Mouse (Mus musculus): ENCODE results near the gene Tarbp2. TPM values are rescaled to one million over a fixed set of nuclear protein-coding genes. Genes with fewer than 3 reads are reported as not detected.

The Tarbp2 gene
- total and polyA plus RNA-seq, 3 experiments, result 62.2 to 105 (median 75.6) TPM

- no peak for TF ChIP-seq GABPA (IDR thresholded peaks at IDR 0.05; ENCODE audit: insufficient replicate concordance, low read depth, low read length)
- no peak for TF ChIP-seq UBTF (IDR thresholded peaks at IDR 0.05; ENCODE audit: low read depth, low read length)
- TF ChIP-seq HCFC1 (IDR thresholded peaks at IDR 0.05; ENCODE audit: low read depth, low read length), result no peak
- no peak for TF ChIP-seq CHD2 (IDR thresholded peaks at IDR 0.05; ENCODE audit: low read length)
- TF ChIP-seq MEF2A (IDR thresholded peaks at IDR 0.05; ENCODE audit: borderline replicate concordance, low read depth, low read length), result no peak
- no peak for TF ChIP-seq MAZ (IDR thresholded peaks at IDR 0.05; ENCODE audit: low read depth, low read length)
- no peak for TF ChIP-seq MXI1 (IDR thresholded peaks at IDR 0.05; ENCODE audit: low read depth, low read length)
- TF ChIP-seq POLR2A (IDR thresholded peaks at IDR 0.05; ENCODE audit: low read depth, low read length), result no peak
- no peak for TF ChIP-seq CTCF (conservative IDR thresholded peaks at IDR 0.05 in 1 of 2, IDR thresholded peaks at IDR 0.05 in 1 of 2; ENCODE audit: low read depth in 2 of 2, low read length in 2 of 2)
- no peak for TF ChIP-seq ZMIZ1 (IDR thresholded peaks at IDR 0.05; ENCODE audit: low read depth, low read length)
- no peak for TF ChIP-seq POLR2AphosphoS2 (IDR thresholded peaks at IDR 0.05; ENCODE audit: low read depth, low read length)
- no peak for TF ChIP-seq ELF1 (IDR thresholded peaks at IDR 0.05; ENCODE audit: low read depth, low read length)
- no peak for TF ChIP-seq SMC3 (IDR thresholded peaks at IDR 0.05; ENCODE audit: low read depth, low read length)
- Histone ChIP-seq H3K36me3 (replicated peaks in 1 of 2; ENCODE audit: control insufficient read depth in 1 of 2, insufficient read depth in 1 of 2, low read length in 1 of 2) (peaks cover 12 to 44% of the 10 kb centered on the region in 2 experiments), H3K9me3 (replicated peaks; ENCODE audit: low read length) (no peaks in the 10 kb centered on the region), H3K79me2 (replicated peaks; ENCODE audit: control insufficient read depth, extremely low read depth, insufficient read depth, poor library complexity, severe bottlenecking) (no peaks in the 10 kb centered on the region), H3K4me1 (ENCODE audit: control insufficient read depth in 1 of 2, insufficient read depth in 2 of 2) (no peaks in the 10 kb centered on the region), H3K9ac (ENCODE audit: insufficient read depth, low read depth) (no peak overlapping the region), H3K27me3 (replicated peaks) (no peaks in the 10 kb centered on the region), H3K4me2 (ENCODE audit: insufficient read depth, low read depth, poor library complexity, severe bottlenecking) (no peak overlapping the region), H3K4me3 (replicated peaks in 1 of 3; ENCODE audit: low read depth in 2 of 3, low read length in 2 of 3, poor library complexity in 1 of 3) (no peak overlapping the region), H3K27ac (ENCODE audit: insufficient read depth, low read depth) (no peak overlapping the region)
- in situ Hi-C loops (cut with MboI; ENCODE audit: low pct_ligation_motif_present, low pct_unique_long_range_greater_than_20kb, low sequenced_read_pairs) (no loop called here), dilution Hi-C loops (cut with MboI; ENCODE audit: extremely low pct_ligation_motif_present, extremely low pct_unique_long_range_greater_than_20kb, low sequenced_read_pairs) (no loop called here)
- DNase-seq (ENCODE audit: extremely low read depth), result no peak
These were observed 44.5 kb downstream of the Tarbp2 start for GRCm38 (mm10) chr15:102562491-102562890.

- H3K4me1 ChIP-seq (ENCODE audit: control insufficient read depth in 1 of 2, insufficient read depth in 2 of 2), result no peaks in the 10 kb centered on the region
- H3K9me3 ChIP-seq (replicated peaks; ENCODE audit: low read length), result no peaks in the 10 kb centered on the region
- H3K4me3 ChIP-seq (replicated peaks in 1 of 3; ENCODE audit: low read depth in 2 of 3, low read length in 2 of 3, poor library complexity in 1 of 3), result no peak overlapping the region
- H3K27me3 ChIP-seq (replicated peaks), result no peaks in the 10 kb centered on the region
- no peak for DNase-seq (ENCODE audit: extremely low read depth)
- in situ Hi-C loops (cut with MboI; ENCODE audit: low pct_ligation_motif_present, low pct_unique_long_range_greater_than_20kb, low sequenced_read_pairs) (no loop called here), dilution Hi-C loops (cut with MboI; ENCODE audit: extremely low pct_ligation_motif_present, extremely low pct_unique_long_range_greater_than_20kb, low sequenced_read_pairs) (no loop called here)
- no peak for TF ChIP-seq HCFC1 (IDR thresholded peaks at IDR 0.05; ENCODE audit: low read depth, low read length)
- no peak for TF ChIP-seq NRF1 (IDR thresholded peaks at IDR 0.05; ENCODE audit: low read depth, low read length)
- TF ChIP-seq SMC3 (IDR thresholded peaks at IDR 0.05; ENCODE audit: low read depth, low read length), result no peak
- TF ChIP-seq ELF1 (IDR thresholded peaks at IDR 0.05; ENCODE audit: low read depth, low read length), result no peak
- no peak for TF ChIP-seq ZKSCAN1 (IDR thresholded peaks at IDR 0.05; ENCODE audit: borderline replicate concordance, low read depth, low read length)
- no peak for TF ChIP-seq TCF12 (IDR thresholded peaks at IDR 0.05; ENCODE audit: low read depth, low read length)
- no peak for TF ChIP-seq MAFK (IDR thresholded peaks at IDR 0.05; ENCODE audit: insufficient replicate concordance, low read length)
- no peak for TF ChIP-seq MEF2A (IDR thresholded peaks at IDR 0.05; ENCODE audit: borderline replicate concordance, low read depth, low read length)
- no peak for TF ChIP-seq E2F4 (IDR thresholded peaks at IDR 0.05; ENCODE audit: insufficient replicate concordance, low read depth, low read length)
- no peak for TF ChIP-seq JUND (conservative IDR thresholded peaks at IDR 0.05; ENCODE audit: low read depth, low read length)
- TF ChIP-seq ZC3H11A (IDR thresholded peaks at IDR 0.05; ENCODE audit: low read depth, low read length), result no peak
- TF ChIP-seq GABPA (IDR thresholded peaks at IDR 0.05; ENCODE audit: insufficient replicate concordance, low read depth, low read length), result no peak
- TF ChIP-seq MAX (IDR thresholded peaks at IDR 0.05; ENCODE audit: low read length), result no peak
- TF ChIP-seq POLR2A (IDR thresholded peaks at IDR 0.05; ENCODE audit: low read depth, low read length), result no peak
- no peaks in the 10 kb centered on the region for H3K79me2 ChIP-seq (replicated peaks; ENCODE audit: control insufficient read depth, extremely low read depth, insufficient read depth, poor library complexity, severe bottlenecking)
- H3K4me2 ChIP-seq (ENCODE audit: insufficient read depth, low read depth, poor library complexity, severe bottlenecking), result no peak overlapping the region
- peaks cover 12 to 39% of the 10 kb centered on the region in 2 experiments for H3K36me3 ChIP-seq (replicated peaks in 1 of 2; ENCODE audit: control insufficient read depth in 1 of 2, insufficient read depth in 1 of 2, low read length in 1 of 2)
- no peak overlapping the region for H3K9ac ChIP-seq (ENCODE audit: insufficient read depth, low read depth)
- H3K27ac ChIP-seq (ENCODE audit: insufficient read depth, low read depth), result no peak overlapping the region
These were observed 45.1 kb downstream of the Tarbp2 start for GRCm38 (mm10) chr15:102563061-102563460.

Measured in CH12.LX (cell line).